Mouse (Mus musculus) G1E (cell line): ENCODE data around the gene Timm29.

Experiments used
- CTCF ChIP-seq: IDR thresholded peaks from 2 replicates; pipeline ENCODE4 v1.5.1; 2012; ENCODE audit warnings: low read depth, low read length, inconsistent platforms, mixed read lengths
- POLR2AphosphoS5 ChIP-seq: IDR thresholded peaks from 2 replicates; pipeline ENCODE4 v1.6.1; 2012; ENCODE audit warnings: low read depth, low read length, inconsistent platforms; ENCODE audit not compliant: insufficient replicate concordance
- TAL1 ChIP-seq: conservative IDR thresholded peaks from 2 replicates; pipeline ENCODE4 v1.6.1; 2012; ENCODE audit warnings: low read depth, low read length, inconsistent platforms, mixed read lengths

DNA sequence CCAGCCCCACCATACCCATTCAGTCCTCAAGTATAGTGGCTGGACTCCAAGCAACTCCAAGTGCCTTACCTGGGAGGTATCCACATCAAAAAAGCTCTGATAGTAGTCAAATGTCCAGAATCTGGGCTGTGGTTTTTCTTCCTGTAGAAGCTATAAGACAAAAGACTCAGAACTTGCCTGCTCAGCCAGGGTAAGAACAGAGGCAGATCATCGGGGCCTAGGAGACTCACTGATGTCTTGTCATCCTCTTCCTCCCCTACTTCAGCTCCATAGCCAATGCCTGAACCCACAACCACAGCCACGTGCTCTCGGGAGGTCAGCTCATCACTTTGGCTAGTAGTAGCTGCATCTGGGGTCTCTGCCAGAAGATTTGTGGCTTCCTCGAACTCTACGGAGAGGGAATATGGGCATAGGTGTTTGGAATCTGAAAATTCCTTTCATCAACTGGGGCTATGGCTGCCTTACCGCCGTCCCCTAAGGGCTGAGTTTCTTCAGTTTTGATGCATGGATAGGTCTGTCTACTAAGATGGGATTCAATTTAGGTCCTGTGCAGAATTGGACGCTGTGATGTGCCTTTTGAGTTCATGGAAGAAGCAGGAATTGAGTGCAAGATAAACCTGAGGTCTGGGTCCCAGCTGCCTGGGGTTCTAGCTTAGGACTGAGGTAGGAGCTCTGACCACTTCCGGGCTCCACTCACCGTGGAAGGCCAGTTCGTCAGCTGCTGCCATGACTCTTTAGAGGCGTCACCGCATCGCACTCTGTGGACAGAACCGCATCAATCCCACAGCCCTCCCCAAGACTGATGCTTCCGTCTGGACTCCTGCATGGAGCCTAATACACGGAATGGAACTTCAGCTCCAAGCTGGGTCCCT, 455 bp upstream of the Timm29 start:
- TF ChIP-seq TAL1 (no peak), CTCF (no peak), POLR2AphosphoS5 (no peak)
